8 mouse cellular contexts compared by ENCODE assay signal in the genomic region with DNA sequence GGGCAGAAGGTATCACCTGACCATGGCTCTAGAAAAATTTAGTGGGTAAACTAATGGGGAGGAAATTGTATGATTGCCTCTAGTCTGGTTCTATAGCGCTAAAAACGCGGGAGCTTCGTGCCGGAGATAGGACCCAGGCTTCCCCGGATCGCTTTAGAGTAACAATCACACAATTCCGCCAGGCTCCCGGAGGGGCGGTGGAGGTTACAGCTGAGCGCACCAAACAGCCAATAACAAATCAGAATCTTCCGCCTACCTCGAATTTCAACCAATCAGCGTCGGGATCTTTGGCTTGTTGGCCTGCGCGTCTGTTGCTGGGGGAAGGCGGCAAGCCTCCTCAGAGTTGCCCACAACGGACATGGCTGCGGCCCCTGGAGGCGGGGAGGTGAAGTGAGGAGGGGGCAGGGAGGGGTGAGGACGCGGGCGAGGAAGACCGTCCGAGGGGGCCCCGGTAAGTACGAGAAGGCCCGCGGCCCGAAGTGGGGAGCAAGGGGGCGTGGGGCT. TPM values are rescaled to one million over a fixed set of nuclear protein-coding genes. Genes with fewer than 3 reads are reported as not detected.
A peak's percentile ranks its signal among the peaks of the same experiment; 100 is the strongest.
DNase-seq lines count a peak whose midpoint lies in the region; ATAC-seq lines count a peak whose summit lies in the region.

A gene (plus strand): TSS at position 331 of the 504 bp plus-strand sequence.

- DNase-seq in adrenal gland, adult (ENCODE audit: inconsistent age in 2 of 2, low spot score in 1 of 2), result peak; percentile 98 to 100
- DNase-seq in embryo, embryonic 10.5 days (ENCODE audit: low spot score), result peak; percentile 99
- peak; percentile 93 for DNase-seq in gastrocnemius, postnatal 14 days
- peak; percentile 95 to 98 for DNase-seq in left cerebral cortex, postnatal 10 days (ENCODE audit: extremely low spot score in 1 of 2, low spot score in 2 of 2)
- peak; percentile 97 for DNase-seq in right cerebral cortex, postnatal 25 days
- peak; percentile 97 for DNase-seq in urinary bladder, postnatal 4 days (ENCODE audit: low spot score in 2 of 2)

- peak; percentile 89 for ATAC-seq in inflammation-experienced regulatory T-cells, adult 6 months
- ATAC-seq in megakaryocyte-erythroid progenitor cell, adult 5-6 weeks (replicated peaks; ENCODE audit: low FRiP score, low TSS enrichment, poor library complexity, severe bottlenecking), result peak; percentile 93

- intact Hi-C loops in gastrocnemius, postnatal 14 days (cut with DNase I; ENCODE audit: low total_unique reads), result no loop called here
- intact Hi-C loops in left cerebral cortex, postnatal 10 days (cut with DNase I), result no loop called here

RNA-seq across cellular contexts. Expression of the gene that starts here (rescaled TPM):
- total RNA-seq in gastrocnemius, postnatal 14 days (2021), result 10 to 100 TPM; 52.7 to 61.5 TPM
- 10 to 100 TPM; 10.6 to 12.7 (median 11.5) TPM for polyA plus RNA-seq in inflammation-experienced regulatory T-cells, adult 6 months (2017; shearing (Covaris generic))
- total RNA-seq in left cerebral cortex, postnatal 10 days (2021), result 10 to 100 TPM; 37.7 to 40.0 TPM
- 29.0 and 44.6 TPM in 2 replicates for total RNA-seq in megakaryocyte-erythroid progenitor cell, adult 5-6 weeks (2014; fragmentation: Nextera tagmentation)
- 15.1 and 31.5 TPM in 2 replicates for total RNA-seq in megakaryocyte-erythroid progenitor cell, adult 5-6 weeks (2017)

Comparison
In these comparisons a context has a peak if more than half of its experiments do, and no peak if none do; other contexts are left out.
1. Peak in every context shown above with its lines: DNase-seq and ATAC-seq.